Mouse (Mus musculus): ENCODE data around the gene Rps19bp1.

Rps19bp1 gene

DNA sequence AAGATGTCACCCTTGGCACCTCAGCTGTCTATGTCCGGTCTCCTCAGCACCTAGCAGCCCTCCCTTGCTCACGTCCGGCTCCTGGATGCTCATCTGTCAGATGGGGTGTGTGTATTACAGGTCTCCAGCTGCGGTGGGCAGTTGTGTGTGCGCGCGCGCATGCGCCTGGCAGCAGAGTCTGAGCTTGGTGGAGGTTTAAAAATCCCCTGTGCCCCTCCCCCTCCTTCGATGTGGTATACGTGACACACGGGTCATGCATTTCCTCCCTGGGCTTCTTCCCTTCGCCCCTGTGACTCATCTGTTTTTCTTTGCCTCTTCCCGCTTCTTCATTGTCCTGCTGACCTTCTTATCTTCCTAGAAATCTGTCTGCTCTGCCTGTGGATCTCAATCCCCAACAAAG is 44.9 kb downstream of the Rps19bp1 start:
- no peak for DNase-seq (ENCODE audit: low spot score)

DNA sequence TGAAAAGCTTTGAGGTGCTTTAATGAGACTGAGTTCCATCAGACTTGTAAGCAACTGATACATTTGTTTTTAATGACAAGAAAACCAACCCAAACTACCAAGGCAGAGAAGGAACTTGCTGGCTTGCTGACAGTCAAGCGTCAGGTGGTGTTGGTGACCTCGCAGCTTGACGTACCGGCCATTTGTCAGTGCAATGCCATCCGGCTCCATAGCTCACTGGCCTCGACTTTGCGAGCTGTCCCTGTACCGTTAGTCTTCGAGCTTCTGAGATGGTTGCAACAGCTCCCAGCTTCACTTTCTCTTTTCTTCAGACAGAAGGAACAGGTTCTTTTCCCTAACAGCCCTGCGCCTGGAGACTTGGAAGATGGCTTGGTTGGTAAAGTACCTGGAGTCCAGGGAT is 46.6 kb downstream of the Rps19bp1 start:
- no peak for DNase-seq (ENCODE audit: low spot score)

DNA sequence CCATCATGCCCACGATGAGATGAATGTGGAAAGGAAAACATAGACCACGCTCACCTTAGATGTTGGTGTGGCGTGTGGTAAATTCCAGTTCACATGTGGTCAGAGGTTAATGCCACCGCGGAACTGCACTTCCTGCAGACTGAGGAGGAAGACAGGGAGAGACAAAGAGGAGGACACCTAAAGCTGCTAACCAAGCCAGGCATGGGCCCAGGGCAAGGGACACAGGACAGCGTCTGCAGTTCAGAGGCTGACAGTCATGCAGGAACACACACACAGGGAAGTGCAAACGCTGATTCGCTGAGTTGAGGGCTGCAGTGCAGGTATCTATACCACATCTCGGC is 47.7 kb downstream of the Rps19bp1 start:
- no peak for DNase-seq (ENCODE audit: low spot score)

DNA sequence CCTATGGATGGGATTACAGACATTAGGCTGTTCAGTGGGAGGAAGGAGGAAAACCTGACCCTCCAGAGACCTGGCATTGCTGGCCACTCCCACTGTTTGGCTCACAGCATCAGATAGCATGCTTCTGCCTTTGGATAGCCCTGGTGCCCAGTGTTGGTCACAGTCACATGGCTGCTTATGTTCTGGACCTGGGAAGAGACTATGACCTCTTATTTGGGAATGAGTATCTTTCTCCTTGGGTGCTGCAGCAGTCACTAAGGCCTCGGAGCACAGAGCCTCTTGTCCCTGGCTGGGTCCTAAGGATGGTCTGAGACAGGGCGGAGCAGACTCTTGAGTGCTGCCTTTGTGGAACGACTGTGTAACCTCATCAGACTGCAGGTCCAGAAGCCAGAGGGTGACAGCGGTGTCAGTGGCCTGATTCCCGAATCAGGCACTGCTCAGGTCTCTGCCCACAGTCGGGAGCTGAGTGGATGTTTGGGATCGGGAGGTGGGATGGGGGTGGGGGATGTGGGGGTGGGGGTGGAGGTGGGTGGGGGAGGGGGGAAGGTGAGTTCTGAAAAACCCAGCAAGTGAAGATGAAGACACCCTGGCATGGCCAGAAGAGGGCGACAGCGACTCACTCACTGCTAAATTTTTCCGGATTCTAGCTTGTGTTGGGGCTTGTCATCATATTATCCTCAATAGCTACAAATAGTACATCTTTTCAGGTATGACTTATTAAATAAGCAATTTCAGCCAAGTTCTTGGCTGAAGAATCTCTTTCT is 48.2 kb downstream of the Rps19bp1 start:
- no peak for DNase-seq (ENCODE audit: low spot score)

DNA sequence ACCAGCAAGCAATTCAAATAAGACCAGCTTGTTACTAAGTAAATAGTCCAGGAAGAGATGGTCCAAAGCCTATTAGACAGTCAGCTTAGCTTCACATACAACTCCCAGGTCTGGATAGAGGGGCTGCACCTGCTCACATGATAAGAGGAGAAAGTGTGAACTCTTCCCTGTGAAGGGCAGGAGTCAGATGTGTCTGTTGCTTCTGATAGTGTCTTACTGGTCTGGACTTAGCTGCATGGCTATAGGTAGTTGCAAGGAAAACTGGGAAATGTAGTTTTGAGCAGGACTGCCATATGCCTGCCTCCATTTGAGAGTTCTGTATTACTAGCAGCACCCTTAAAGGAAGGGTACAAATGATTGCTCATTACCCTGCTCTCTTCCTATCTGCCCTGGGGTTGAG is 50.4 kb downstream of the Rps19bp1 start:
- DNase-seq (ENCODE audit: low spot score) = no peak

All from urinary bladder, postnatal 10 days (tissue).